Mouse (Mus musculus) right cerebral cortex, postnatal 4 days (tissue): ENCODE measurements around the gene Cd177.
"Not testable (repeated sequence)": the region's sequence is repeated elsewhere in the genome, so short reads cannot be mapped to it uniquely, and the experiment has no call there.

ENCODE experiments used
- DNase-seq: peaks from one replicate; pipeline ENCODE4 v3.0.0-alpha.2; 2022

Cd177 gene

GRCm38 (mm10) chr7:24760211-24760610, at the start of gene Cd177:
Gene Cd177 (minus strand): TSS chr7:24760311.
- no peak for DNase-seq

- DNase-seq: no peak
These were observed 48.9 kb upstream of the Cd177 start for GRCm38 (mm10) chr7:24809041-24809440.

GRCm38 (mm10) chr7:24804826-24805225, 44.7 kb upstream of the Cd177 start:
- DNase-seq: no peak

- DNase-seq: no peak
These were observed 42.1 kb upstream of the Cd177 start for GRCm38 (mm10) chr7:24802149-24802767.

GRCm38 (mm10) chr7:24797918-24798317, 37.8 kb upstream of the Cd177 start:
- DNase-seq: no peak

- not testable (repeated sequence) for DNase-seq
These were observed 16.8 kb upstream of the Cd177 start, which contains the start of gene Ceacam10 for GRCm38 (mm10) chr7:24776918-24777317. Gene Ceacam10 (plus strand): TSS chr7:24777206.

GRCm38 (mm10) chr7:24776145-24776544, 16.0 kb upstream of the Cd177 start:
- no peak for DNase-seq

GRCm38 (mm10) chr7:24773942-24774535, 13.9 kb upstream of the Cd177 start:
- DNase-seq: no peak

- no peak for DNase-seq
These were observed 11.2 kb upstream of the Cd177 start for GRCm38 (mm10) chr7:24771361-24771760.

GRCm38 (mm10) chr7:24762574-24762973, 2.5 kb upstream of the Cd177 start:
- no peak for DNase-seq

GRCm38 (mm10) chr7:24761161-24761560, 1.1 kb upstream of the Cd177 start:
- DNase-seq: no peak

- DNase-seq: no peak
These were observed 1.6 kb downstream of the Cd177 start for GRCm38 (mm10) chr7:24758520-24758919.

- no peak for DNase-seq
These were observed 6.6 kb downstream of the Cd177 start for GRCm38 (mm10) chr7:24753476-24753875.

- DNase-seq: no peak
These were observed 8.5 kb downstream of the Cd177 start for GRCm38 (mm10) chr7:24751610-24752009.

- no peak for DNase-seq
These were observed 9.4 kb downstream of the Cd177 start for GRCm38 (mm10) chr7:24750695-24751094.

- DNase-seq: peak; percentile 8
These were observed 24.0 kb downstream of the Cd177 start for GRCm38 (mm10) chr7:24735970-24736670.

- DNase-seq: not testable (repeated sequence)
These were observed 33.3 kb downstream of the Cd177 start, which contains the start of gene Gm4763 for GRCm38 (mm10) chr7:24726808-24727207. Gene Gm4763 (minus strand): TSS chr7:24726908.

- no peak for DNase-seq
These were observed 45.1 kb downstream of the Cd177 start for GRCm38 (mm10) chr7:24715039-24715438.

- DNase-seq: no peak
These were observed 51.2 kb downstream of the Cd177 start, which contains the start of gene BC049730 for GRCm38 (mm10) chr7:24708832-24709292. Gene BC049730 (plus strand): TSS chr7:24709242.

- not testable (repeated sequence) for DNase-seq
These were observed 57.3 kb downstream of the Cd177 start for GRCm38 (mm10) chr7:24702841-24703240.

- not testable (repeated sequence) for DNase-seq
These were observed 62.2 kb downstream of the Cd177 start for GRCm38 (mm10) chr7:24697891-24698290.
